Mouse (Mus musculus) cerebellum, postnatal 4 days (tissue): ENCODE measurements at regions not wholly inside any gene's neighbourhood (a gene's known extent, or its start where the extent isn't known, plus 50 kb on each side); places are given as distances from the start of the nearest gene placed in this dataset.
"Not testable (repeated sequence)": the region's sequence is repeated elsewhere in the genome, so short reads cannot be mapped to it uniquely, and the experiment has no call there.

Experiments
- DNase-seq, 2 experiments: peaks; one replicate each; pipeline ENCODE4 v3.0.0; 2022; ENCODE audit warnings: low spot score in 2 of 2, mixed read lengths in 1 of 2

DNA sequence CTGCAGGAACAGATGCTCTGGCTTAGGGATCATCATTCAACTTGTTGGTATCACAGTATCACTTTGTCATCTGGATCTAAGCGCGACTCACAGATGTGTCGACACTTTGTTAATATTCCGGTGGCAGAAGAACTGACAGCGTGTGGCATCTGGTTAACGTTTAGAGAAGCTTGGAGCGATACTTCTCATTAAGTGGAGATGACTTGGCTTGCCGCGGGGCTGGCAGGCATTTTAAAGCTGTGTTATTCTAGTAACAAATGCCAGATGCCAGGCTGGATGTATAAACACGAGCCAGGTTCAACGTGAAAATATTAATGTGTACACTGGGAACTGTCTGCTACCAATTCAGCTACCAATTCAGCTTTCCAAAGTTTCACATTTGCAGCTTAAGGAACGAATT lies 430.3 kb upstream of the Dab2 start:
- no peak for DNase-seq

- DNase-seq = no peak
Measured at GRCm38 (mm10) chr15:5869866-5870265, 429.7 kb upstream of the Dab2 start.

DNA sequence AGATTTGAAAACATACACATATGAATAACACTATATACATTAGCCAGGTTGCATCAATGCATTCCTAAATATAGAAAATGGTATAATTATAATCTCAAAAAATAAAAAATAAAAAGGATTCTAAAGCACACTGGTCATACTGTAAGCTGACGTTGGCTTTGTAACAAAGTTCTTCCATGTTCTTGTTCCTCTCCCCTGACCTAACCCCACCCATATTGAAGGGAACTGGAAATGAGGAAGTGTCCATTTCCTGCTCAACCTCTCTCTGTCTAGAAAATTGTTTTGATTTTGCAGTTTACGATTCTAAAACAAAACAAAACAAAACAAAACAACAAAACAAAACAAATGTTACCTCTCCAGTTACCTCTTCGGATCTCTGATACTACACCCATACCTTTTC lies 427.5 kb upstream of the Dab2 start:
- DNase-seq = no peak

DNA sequence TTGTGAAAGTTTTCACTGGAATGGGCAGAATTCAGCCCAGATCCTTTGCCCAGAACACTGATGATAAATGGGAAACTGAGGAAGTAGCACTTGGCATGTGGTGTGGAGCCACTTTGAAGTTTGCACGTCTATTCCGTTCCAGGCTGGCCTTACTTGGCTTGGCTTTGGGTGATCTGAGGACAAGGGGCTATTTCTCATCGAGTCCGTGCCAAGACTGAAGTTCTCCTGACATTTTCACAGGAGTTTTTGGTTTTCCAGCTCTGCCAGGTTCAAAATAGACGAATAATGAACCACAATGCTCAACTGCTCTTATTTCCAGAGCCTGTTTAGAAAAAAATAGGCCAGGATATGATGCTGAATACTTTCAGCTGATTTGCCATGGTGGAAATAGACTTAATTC lies 421.8 kb upstream of the Dab2 start:
- DNase-seq = no peak

DNA sequence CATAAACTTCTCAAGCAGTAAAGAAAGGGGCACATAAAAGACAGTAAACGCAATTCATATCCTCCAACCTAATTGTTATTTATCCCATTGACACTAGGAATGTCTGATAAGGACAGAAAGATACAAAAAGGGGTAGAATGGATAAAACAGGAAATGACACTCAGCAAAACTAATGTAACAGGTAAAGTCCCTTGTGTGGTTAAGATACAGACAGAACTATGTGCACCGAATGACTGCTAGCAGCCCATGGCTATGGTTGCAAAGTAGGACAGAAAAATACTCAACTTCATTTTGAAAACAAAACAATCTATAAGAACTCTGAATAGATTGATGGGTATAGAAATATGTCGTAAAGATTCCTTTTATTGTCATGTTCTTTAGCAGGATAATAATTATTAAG lies 408.4 kb upstream of the Dab2 start:
- no peak for DNase-seq

- no peak for DNase-seq
Measured at GRCm38 (mm10) chr15:5892034-5892433, 407.6 kb upstream of the Dab2 start.

DNA sequence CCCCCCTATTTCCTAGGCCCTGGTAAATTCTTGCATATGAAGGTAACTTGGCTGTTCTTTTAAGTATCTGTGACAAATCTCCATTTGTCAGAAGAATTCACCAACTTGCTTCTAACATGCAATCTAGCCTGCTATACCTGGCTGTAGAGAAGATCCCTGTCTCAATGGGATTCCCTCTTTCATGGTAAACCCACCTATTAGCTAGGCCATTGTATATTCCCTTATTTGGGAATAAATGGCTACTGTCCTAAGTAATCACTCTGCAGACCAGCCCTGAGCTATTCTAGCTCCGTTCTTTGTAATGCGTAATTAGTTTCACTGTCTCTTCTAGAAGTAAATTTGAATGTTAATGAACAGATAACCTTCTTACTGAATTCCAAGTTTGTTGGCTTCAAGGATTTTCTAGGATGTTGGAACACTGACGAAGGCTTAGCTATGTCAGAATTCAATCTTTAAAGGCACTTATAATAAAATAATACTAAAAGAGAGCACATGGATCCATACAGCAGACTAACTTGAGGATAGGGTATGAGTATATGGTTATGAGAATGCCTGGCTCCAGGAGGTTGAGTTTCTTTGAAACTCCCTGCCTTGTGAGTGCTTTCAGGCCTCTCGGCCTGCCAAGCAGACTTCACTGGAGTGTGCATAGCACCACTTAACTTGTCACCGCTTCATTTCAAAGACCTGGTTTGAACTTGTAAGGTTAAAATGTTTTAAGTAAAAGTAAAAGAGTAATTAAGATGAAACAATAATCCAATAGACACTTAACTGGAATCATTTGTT lies 403.7 kb upstream of the Dab2 start:
- not testable (repeated sequence) for DNase-seq

GRCm38 (mm10) chr15:5915261-5915660 lies 384.3 kb upstream of the Dab2 start:
- DNase-seq = peak in 1 of 2 experiments; percentile 10

GRCm38 (mm10) chr15:5920058-5920457 lies 379.5 kb upstream of the Dab2 start:
- no peak for DNase-seq

DNA sequence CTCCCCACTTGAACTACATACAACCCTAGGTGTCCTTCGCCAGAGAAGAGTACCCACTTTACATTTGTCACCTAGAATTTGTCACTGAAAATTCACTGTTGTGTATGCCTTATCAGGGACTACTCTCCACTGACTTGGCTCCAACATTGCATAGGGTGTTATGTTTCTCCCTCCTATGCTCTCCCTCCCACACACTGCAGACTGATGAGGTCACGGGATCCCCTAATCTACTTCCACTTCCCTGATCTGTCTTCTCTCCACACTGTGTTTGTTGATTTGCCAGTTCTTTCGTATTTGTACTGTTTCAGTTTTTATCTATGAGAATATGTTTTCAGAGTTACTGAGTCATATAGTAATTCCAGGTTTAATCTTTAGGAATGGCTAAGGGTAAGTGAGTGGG lies 371.8 kb upstream of the Dab2 start:
- no peak for DNase-seq

- no peak for DNase-seq
Measured at GRCm38 (mm10) chr15:5933586-5933985, 366.0 kb upstream of the Dab2 start.

GRCm38 (mm10) chr15:5940945-5941344 lies 358.6 kb upstream of the Dab2 start:
- DNase-seq = no peak

- DNase-seq = no peak
Measured at GRCm38 (mm10) chr15:5946650-5947049, 352.9 kb upstream of the Dab2 start.

DNA sequence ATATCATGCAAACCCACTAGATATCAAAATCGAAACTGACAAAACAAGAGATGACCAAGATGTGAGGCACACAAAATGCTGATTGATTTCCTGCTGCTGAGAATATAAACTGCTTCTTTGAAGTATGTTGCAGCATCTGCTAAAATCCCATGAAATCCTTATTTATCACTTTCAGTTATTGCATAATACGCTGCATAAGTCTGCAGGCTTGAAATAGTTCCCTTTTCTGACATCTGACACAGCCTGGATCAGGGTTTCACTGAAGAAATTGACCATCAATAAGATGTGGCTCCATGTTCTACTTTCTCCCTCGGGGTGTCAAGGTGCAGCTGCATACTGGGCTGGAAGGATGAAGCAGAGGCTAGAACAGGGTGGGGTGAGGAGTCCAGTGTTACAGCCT lies 348.7 kb upstream of the Dab2 start:
- no peak for DNase-seq

DNA sequence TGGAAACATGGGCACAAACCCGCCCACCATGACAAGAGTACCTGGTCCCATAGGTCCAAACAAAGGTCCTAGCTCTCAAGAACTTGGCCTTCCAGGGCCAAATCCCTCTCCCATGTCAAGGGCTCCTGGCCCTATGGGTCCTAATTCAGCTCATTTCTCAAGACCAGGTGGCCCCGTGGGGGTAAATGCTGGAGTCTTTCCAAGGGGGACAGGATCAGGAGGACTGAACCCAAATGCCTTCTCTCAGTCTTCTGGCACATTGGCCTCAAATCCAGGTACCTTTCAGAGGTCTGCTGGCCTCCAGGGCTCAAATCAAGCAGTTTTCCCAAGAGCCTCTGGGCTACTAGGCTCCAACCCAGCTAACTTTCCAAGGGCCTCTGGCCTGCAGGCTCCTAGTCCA lies 347.9 kb upstream of the Dab2 start:
- DNase-seq = not testable (repeated sequence)

- DNase-seq = no peak
Measured at GRCm38 (mm10) chr15:5953106-5953505, 346.5 kb upstream of the Dab2 start.

GRCm38 (mm10) chr15:5991351-5992065 lies 308.1 kb upstream of the Dab2 start:
- no peak for DNase-seq

DNA sequence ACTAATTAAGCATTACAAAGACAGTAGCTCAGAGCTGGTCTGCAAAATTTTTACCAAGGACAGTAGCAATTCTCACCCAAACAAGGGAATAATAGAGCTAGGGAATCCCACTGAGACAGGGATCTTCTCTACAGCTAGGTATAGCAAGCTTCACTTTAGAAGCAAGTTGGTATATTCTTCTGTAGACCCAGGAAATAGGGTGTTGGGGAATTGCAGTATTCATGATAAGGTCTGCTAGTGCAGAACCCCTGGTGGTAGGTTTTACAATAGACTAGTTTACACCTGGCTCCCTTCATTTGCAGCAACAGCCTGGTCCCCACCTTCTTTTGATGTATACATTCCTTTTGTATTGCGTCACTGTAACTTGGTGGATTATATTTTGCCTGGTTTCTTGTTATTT lies 307.4 kb upstream of the Dab2 start:
- not testable (repeated sequence) for DNase-seq

GRCm38 (mm10) chr15:6000816-6001215 lies 298.8 kb upstream of the Dab2 start:
- DNase-seq = no peak

- DNase-seq = no peak
Measured at GRCm38 (mm10) chr15:6001394-6001793, 298.2 kb upstream of the Dab2 start.

GRCm38 (mm10) chr15:6014982-6015381 lies 284.6 kb upstream of the Dab2 start:
- no peak for DNase-seq

DNA sequence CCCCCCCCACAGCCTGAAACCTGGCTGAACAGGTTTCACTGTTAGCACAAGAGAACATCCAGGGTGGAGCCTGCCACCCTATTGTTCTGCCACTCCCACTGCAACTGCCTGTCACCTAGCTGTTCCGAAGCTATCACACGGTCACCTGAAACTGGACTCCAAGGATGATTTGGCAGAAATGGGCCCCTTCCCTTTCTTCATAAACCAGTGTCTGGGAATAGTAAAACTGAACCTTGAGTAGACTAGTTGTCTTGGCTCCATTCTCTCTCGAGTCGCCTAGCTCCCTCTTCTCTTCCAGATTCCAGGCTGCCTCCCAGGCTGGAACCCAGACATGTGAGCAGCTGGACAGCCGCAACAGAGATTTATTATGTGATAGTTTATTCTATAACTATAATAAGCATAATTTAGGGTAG lies 282.9 kb upstream of the Dab2 start:
- no peak for DNase-seq

DNA sequence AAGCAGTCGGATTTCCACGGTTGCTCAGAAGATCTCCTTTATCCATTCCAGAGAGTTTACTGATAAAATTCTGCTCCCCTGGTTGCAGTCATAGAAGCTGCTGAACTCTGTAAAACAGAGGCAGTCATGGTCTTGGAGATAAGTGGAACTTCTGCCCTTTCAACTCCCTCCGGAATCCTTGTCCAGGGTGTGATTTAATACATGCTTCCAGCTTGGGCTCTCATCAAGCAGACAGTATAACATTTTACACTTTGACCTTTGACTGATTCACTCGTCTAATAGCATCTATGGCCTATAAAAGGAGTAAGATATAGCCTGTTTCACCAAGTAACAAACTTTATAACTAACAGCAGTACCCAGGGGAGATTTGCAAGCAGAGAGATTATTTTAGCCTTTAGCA lies 274.0 kb upstream of the Dab2 start:
- DNase-seq = no peak
